Mouse (Mus musculus) natural killer cell, adult 2 months (primary cell): ENCODE measurements around the gene Bco1.

Experiments
- DNase-seq, 2 experiments: peaks; one replicate each; pipeline ENCODE4 v3.0.0; 2022; ENCODE audit warnings: low spot score in 2 of 2

The Bco1 gene

DNA sequence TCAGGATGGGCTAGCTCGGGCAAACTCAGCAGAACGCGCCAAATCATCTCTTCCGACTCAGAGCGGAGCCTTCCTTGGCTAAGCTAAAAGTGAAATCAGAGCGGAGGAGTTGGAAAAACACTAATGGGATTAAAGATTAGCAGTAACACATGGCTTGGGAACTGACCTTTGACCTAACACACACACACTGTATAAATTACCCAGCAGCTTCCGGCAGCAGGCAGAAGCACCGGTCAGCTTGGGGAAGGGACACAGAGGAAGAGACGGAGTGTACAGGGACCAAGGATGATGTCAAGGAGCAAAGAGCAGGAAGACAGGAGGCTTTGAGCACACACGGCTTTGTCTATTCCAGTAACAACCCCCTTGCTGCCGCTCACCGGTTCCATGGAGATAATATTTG, at the start of gene Bco1:
TSS of gene Bco1 (plus strand) at position 208 of the 400 bp plus-strand sequence.
- no peak for DNase-seq

- DNase-seq = no peak
These were observed 46.2 kb upstream of the Bco1 start for GRCm38 (mm10) chr8:117049444-117049843.

- no peak for DNase-seq
These were observed 44.9 kb upstream of the Bco1 start for GRCm38 (mm10) chr8:117050763-117051162.

GRCm38 (mm10) chr8:117051316-117051715, 44.3 kb upstream of the Bco1 start:
- no peak for DNase-seq

- peak; percentile 59 to 64 for DNase-seq
These were observed 42.2 kb upstream of the Bco1 start for GRCm38 (mm10) chr8:117053135-117054079.

GRCm38 (mm10) chr8:117054146-117054545, 41.5 kb upstream of the Bco1 start:
- no peak for DNase-seq

DNA sequence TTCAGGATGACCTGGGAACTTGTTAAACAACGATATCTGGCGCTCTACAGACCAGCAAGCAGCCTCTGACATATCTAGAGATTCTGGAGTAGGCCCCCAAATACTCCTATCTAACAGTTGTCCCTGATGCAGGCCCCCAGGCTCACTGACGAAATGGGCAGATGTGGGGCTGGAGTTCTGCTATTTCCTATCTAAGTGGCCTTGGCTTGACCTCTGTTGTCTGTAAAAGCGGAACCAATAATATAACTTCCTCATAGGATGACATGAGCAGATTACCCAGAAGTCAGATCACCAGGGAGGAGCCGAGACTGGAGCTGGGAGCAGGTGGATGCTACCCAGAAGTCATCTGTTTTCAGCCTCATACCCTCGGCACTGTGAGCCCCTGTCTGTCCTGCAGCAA, 40.6 kb upstream of the Bco1 start:
- DNase-seq = no peak

GRCm38 (mm10) chr8:117059021-117059420, 36.6 kb upstream of the Bco1 start:
- DNase-seq = no peak

DNA sequence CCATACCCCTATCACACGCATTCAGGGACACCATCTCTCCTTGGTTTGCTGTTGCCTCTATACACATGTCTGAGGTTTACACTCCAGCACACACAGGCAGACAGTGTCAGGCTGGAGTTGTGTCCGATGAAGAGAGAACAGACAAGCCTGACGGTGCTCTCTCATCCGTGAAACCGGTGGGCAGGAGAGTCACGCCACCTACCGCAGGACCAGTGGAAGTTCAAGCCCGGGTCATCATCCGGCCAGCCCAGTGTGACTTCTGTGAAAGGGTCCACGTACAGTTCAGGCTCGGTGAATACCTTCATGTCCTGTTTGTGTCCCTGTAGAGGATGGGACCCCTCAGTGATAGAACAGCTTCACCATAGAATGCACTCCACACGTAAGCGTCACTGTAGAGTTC, 35.3 kb upstream of the Bco1 start:
- no peak for DNase-seq

GRCm38 (mm10) chr8:117061180-117061880, 34.3 kb upstream of the Bco1 start:
- no peak for DNase-seq

- no peak for DNase-seq
These were observed 28.7 kb upstream of the Bco1 start for GRCm38 (mm10) chr8:117066955-117067354.

- no peak for DNase-seq
These were observed 28.3 kb upstream of the Bco1 start for GRCm38 (mm10) chr8:117067396-117067795.

GRCm38 (mm10) chr8:117068294-117068693, 27.4 kb upstream of the Bco1 start:
- no peak for DNase-seq

DNA sequence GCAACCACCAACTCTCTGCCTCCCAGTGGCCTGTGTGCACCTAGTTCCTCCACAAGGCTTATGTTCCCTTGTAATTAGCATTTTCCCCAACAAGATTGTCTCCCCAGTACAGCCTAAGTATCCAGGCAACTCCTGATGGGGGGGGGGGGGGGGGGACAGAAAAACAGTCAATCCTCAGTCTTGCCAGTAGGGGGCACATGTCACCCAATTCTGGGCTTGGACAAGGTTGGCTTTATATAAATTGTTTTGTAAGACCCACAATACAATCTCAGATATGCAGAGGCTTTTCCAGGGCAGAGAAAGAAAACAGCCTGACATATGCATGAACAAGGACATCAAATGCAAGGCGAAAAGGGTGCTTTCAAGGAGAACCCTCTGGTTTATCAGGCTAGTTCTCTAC, 25.9 kb upstream of the Bco1 start:
- peak in 1 of 2 experiments; percentile 26 for DNase-seq

GRCm38 (mm10) chr8:117074350-117075182, 21.1 kb upstream of the Bco1 start:
- DNase-seq = peak; percentile 81 to 87

- DNase-seq = no peak
These were observed 17.2 kb upstream of the Bco1 start for GRCm38 (mm10) chr8:117078367-117078926.

GRCm38 (mm10) chr8:117079652-117080051, 16.0 kb upstream of the Bco1 start:
- no peak for DNase-seq

DNA sequence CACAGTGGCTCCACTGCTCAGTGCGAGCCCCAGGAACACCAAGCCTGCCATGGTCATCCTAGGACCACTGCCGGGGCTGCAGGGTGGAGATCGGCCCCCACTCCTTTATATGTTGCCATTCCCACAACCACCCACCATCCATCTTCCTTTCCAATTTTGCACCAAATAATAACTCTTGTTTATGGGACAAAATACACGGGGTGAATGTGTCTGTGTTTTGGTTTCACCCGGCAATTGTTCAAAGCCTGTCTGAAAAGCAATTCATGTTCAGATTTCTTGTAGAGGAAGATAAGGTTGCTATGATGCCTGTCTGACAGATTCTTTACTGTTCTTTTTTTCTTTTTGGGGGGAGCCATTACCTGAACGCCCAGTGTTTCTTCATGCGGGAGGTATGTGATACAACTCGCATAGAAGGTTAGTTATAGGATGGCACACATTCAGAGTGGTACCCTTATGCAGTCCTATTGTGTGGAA, 13.2 kb upstream of the Bco1 start, which contains the start of gene Pkd1l2:
TSS of gene Pkd1l2 (minus strand) at position 51 of the 474 bp plus-strand sequence.
- DNase-seq = no peak

DNA sequence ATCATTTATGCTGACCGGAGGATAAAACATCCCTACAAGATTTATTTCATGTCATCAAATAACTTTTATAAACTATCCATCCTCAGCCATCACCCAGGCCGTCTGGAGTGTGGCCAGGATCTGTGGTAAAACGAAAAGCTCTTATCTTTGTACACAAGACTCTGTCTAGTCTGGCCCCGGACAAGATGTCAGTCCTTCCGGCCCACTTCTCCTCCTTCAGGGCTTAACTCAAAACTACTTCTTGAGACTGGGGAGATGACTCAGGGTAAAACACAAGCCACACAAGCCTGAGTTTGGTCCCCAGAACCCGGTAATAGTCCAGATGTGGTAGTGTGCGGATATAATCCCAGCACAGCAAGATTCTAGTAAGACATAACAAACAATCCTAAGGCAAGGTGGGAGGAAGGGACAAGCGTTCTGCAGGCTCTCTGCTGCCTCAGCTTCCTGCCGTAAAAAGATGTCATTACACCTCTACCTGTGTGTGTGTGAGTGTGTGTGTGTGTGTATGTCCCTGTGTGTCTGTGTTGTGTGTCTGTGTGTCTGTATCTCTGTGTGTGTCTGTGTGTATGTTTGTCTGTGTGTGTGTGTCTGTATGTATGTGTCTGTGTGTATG, 12.6 kb upstream of the Bco1 start:
- DNase-seq = peak in 1 of 2 experiments; percentile 13

- no peak for DNase-seq
These were observed 10.1 kb upstream of the Bco1 start for GRCm38 (mm10) chr8:117085521-117085920.

DNA sequence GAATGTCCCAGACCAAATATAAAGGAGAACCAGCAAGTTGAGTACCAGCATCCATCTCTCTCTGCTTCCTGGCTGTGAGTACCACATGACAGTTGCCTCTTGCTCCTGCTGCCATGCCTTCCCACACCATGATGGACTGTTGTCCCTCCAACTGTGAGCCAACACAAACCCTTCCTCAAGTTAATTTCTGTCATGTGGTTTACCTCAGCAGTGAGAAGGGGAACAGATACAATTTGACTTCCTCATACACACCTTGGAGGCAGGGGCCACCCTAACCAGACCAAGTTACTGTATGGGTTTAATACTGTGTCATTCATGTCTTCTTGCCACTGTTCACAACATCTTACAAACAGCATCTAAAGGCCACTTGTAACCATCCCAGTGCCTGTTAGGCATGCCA, 8.6 kb upstream of the Bco1 start:
- DNase-seq = no peak
